Mouse (Mus musculus) C2C12 (cell line): Measurements from ENCODE around the gene Gm21905. TPM values are rescaled to one million over a fixed set of nuclear protein-coding genes. Genes with fewer than 3 reads are reported as not detected.

Experiments used
- H3K27me3 ChIP-seq: one replicate; pipeline ENCODE4 v1.6.1; 2011; ENCODE audit not compliant: control insufficient read depth, insufficient read depth, insufficient read length
- H3K36me3 ChIP-seq: one replicate; pipeline ENCODE4 v1.6.1; 2011; ENCODE audit not compliant: control insufficient read depth, insufficient read depth
- H3K4me3 ChIP-seq: one replicate; pipeline ENCODE4 v1.5.1; 2011; ENCODE audit warnings: mild to moderate bottlenecking, control low read depth; ENCODE audit not compliant: poor library complexity, insufficient read depth, severe bottlenecking
- H3K79me2 ChIP-seq: one replicate; pipeline ENCODE4 v1.6.1; 2011; ENCODE audit not compliant: control insufficient read depth, insufficient read depth
- H3K79me3 ChIP-seq: one replicate; pipeline ENCODE4 v1.6.1; 2011; ENCODE audit warnings: low read depth, control low read depth
- H3ac ChIP-seq: one replicate; pipeline ENCODE3; 2011; ENCODE audit warnings: low read depth; ENCODE audit not compliant: control insufficient read depth, insufficient read length
- CEBPB ChIP-seq: IDR thresholded peaks from one replicate; pipeline ENCODE4 v1.6.1; 2011; ENCODE audit warnings: low read depth, mild to moderate bottlenecking, control low read depth, moderate library complexity
- CTCF ChIP-seq: IDR thresholded peaks from one replicate; pipeline ENCODE4 v1.5.1; 2011; ENCODE audit not compliant: control insufficient read depth, insufficient read depth, insufficient read length
- FOSL1 ChIP-seq: IDR thresholded peaks from one replicate; pipeline ENCODE4 v1.8.0; 2011; ENCODE audit warnings: mild to moderate bottlenecking, low read length; ENCODE audit not compliant: poor library complexity, insufficient read depth, severe bottlenecking
- MAX ChIP-seq: IDR thresholded peaks from one replicate; pipeline ENCODE4 v1.6.1; 2011; ENCODE audit warnings: mild to moderate bottlenecking, control low read depth
- MYOD1 ChIP-seq: IDR thresholded peaks from one replicate; pipeline ENCODE4 v1.6.1; 2011; ENCODE audit warnings: low read depth; ENCODE audit not compliant: control insufficient read depth, insufficient read length
- MYOG ChIP-seq: IDR thresholded peaks from one replicate; pipeline ENCODE4 v1.6.1; 2011; ENCODE audit not compliant: control insufficient read depth, insufficient read length; ENCODE audit errors: extremely low read depth
- USF1 ChIP-seq: IDR thresholded peaks from one replicate; pipeline ENCODE4 v1.6.1; 2011; ENCODE audit warnings: low read depth, mild to moderate bottlenecking, control low read depth, moderate library complexity
- polyA plus RNA-seq: library from polyadenylated mRNA; unstranded; fragments of >200 nt; fragmentation: generic; extraction: Trizol; gene quantifications from one replicate; pipeline ENCODE4 v1.2.1, GENCODE M21; 2012; ENCODE audit warnings: missing spikeins

Gene Gm21905
- polyA plus RNA-seq, 1 experiment = not detected

- no peaks in the 10 kb centered on the region for H3K36me3 ChIP-seq
- TF ChIP-seq CEBPB (no peak), MYOD1 (no peak), USF1 (no peak), MYOG (no peak), CTCF (no peak), MAX (no peak), FOSL1 (no peak)
- no peaks in the 10 kb centered on the region for H3K79me2 ChIP-seq
- H3K4me3 ChIP-seq = no peak within 1 kb of the TSS
- H3K27me3 ChIP-seq = no peaks in the 10 kb centered on the region
- H3ac ChIP-seq = no peak within 1 kb of the TSS
- no peaks in the 10 kb centered on the region for H3K79me3 ChIP-seq
Measured at GRCm38 (mm10) chr5:67941369-67941768, 4.9 kb downstream of the Gm21905 start, which contains the start of gene Gm5108. TSS of gene Gm5108 (plus strand) at chr5:67941669.

DNA sequence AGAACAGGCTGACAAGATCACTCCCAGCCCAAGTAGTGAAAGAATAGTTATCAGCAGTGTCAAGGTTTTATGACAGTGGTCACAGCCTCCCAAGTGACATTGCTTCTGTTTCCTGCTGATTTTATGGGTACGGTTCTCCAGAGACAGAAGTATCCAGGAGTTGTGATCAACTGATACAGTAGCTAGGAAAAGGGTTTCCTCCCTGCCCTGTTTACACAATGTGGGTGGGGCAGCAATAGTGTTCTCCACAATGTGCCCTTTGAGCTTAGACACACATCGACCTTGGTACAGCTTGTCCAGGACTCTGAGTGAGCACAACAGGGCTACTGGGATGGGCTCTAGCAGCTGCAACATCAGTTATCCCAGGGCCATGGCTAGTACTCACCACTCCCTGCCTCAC, 14.6 kb downstream of the Gm21905 start:
- Histone ChIP-seq H3K79me3 (no peaks in the 10 kb centered on the region), H3K27me3 (no peaks in the 10 kb centered on the region)
- TF ChIP-seq MYOG (no peak), MAX (no peak), MYOD1 (no peak), USF1 (no peak)

GRCm38 (mm10) chr5:67930584-67930983, 15.6 kb downstream of the Gm21905 start:
- Histone ChIP-seq H3K79me2 (no peaks in the 10 kb centered on the region), H3K79me3 (no peaks in the 10 kb centered on the region), H3K36me3 (no peaks in the 10 kb centered on the region), H3K27me3 (no peaks in the 10 kb centered on the region), H3ac (no peak overlapping the region), H3K4me3 (no peak overlapping the region)
- TF ChIP-seq MAX (no peak), CEBPB (no peak), FOSL1 (no peak), MYOD1 (no peak), USF1 (no peak), MYOG (no peak), CTCF (no peak)

More for the DNA sequence above, 14.6 kb downstream of the Gm21905 start:
- Histone ChIP-seq H3ac (no peak overlapping the region), H3K4me3 (no peak overlapping the region), H3K36me3 (no peaks in the 10 kb centered on the region), H3K79me2 (no peaks in the 10 kb centered on the region)

GRCm38 (mm10) chr5:67904555-67904954, 41.7 kb downstream of the Gm21905 start:
- no peak for TF ChIP-seq MAX
- no peak overlapping the region for H3ac ChIP-seq
- H3K36me3 ChIP-seq = no peaks in the 10 kb centered on the region
- H3K79me2 ChIP-seq = no peaks in the 10 kb centered on the region
- H3K27me3 ChIP-seq = no peaks in the 10 kb centered on the region
- H3K4me3 ChIP-seq = no peak overlapping the region
- H3K79me3 ChIP-seq = no peaks in the 10 kb centered on the region

DNA sequence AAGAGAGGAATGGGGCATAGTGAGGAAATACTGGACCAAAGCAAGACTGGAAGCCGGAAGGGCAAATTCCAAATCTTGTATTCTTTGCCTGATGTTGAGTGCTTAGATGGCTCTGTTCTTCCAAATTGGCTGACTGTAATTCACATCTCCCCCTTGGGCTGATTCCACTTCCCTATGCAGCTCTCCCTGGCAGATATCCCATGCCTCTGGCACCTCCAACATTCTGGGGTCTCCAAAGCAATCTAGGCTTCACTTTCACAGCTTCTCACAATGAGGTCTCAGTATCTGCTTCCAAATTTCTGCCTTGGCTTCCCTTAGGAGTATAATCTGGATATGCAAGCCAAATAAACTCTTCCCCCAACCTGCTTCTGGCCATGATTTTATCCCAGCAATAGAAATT, 47.3 kb downstream of the Gm21905 start:
- no peak for TF ChIP-seq CEBPB
- no peak for TF ChIP-seq FOSL1
- TF ChIP-seq MYOD1 = no peak
- TF ChIP-seq MAX = no peak
- TF ChIP-seq USF1 = no peak
- Histone ChIP-seq H3K79me2 (no peaks in the 10 kb centered on the region), H3K36me3 (no peaks in the 10 kb centered on the region), H3K79me3 (no peaks in the 10 kb centered on the region), H3K27me3 (no peaks in the 10 kb centered on the region), H3ac (no peak overlapping the region), H3K4me3 (no peak overlapping the region)

GRCm38 (mm10) chr5:67884422-67885210, 61.6 kb downstream of the Gm21905 start:
- Histone ChIP-seq H3K27me3 (no peaks in the 10 kb centered on the region), H3K79me2 (no peaks in the 10 kb centered on the region), H3ac (no peak overlapping the region), H3K4me3 (no peak overlapping the region), H3K36me3 (no peaks in the 10 kb centered on the region), H3K79me3 (no peaks in the 10 kb centered on the region)
- TF ChIP-seq USF1 = no peak
